Mouse (Mus musculus) thymus, postnatal 14 days (tissue): ENCODE measurements around the gene Cd72.

ENCODE experiments used
- DNase-seq: peaks from one replicate; pipeline ENCODE4 v3.0.0; 2021

The Cd72 gene

DNA sequence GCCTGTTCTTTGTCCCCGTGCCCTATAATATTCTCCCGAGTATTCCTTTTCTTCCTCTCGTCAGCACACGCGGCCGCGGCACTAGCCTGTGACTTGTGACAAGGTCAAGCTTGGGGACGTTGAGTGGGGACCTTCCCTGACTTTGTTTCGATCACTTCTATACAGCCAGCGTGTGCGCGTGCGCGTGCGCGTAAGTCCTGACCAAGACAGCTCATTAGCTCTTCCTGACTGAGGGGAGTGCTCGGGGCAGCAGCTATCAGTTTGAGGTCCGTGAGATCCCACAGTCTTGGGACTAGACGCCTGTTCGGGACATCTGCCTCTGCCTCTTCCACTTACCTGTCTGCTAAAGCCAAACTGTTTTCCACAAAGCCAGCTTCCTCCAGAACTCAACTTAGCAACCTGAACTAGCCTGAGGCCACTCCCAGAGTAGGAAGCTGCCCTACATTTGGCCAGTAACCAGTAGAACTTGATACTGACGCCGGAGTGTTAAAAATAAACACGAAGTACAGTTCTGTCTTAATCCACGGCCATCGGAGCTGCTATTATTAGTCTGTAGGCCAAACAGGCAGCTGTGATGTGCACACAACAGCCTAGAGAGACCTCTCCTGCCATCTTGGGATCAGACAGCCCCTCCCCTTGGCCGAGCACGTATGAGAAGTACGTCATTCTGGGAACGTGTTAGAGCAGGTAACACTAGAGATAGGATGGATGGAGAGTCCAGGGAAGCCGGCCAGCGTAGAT lies 54.9 kb downstream of the Cd72 start:
- no peak for DNase-seq

- no peak for DNase-seq
Observed at GRCm38 (mm10) chr4:43398829-43399331, 55.5 kb downstream of the Cd72 start.

- DNase-seq: no peak
Observed at GRCm38 (mm10) chr4:43398014-43398413, 56.4 kb downstream of the Cd72 start.
